Mouse (Mus musculus) megakaryocyte, embryonic 14.5 days (primary cell): ENCODE results near the gene Tspan11. TPM values are rescaled to one million over a fixed set of nuclear protein-coding genes. Genes with fewer than 3 reads are reported as not detected.
A peak's percentile ranks its signal among the peaks of the same experiment; 100 is the strongest.

Experiments
- H3K27me3 ChIP-seq: replicated peaks from 2 replicates; pipeline ENCODE3; 2012; ENCODE audit warnings: inconsistent platforms
- H3K36me3 ChIP-seq: replicated peaks from 2 replicates; pipeline ENCODE3; 2012; ENCODE audit warnings: low read length, inconsistent platforms, mixed read lengths
- H3K4me1 ChIP-seq: 2 replicates; pipeline ENCODE4 v1.6.1; 2012; ENCODE audit warnings: inconsistent platforms
- H3K4me3 ChIP-seq: replicated peaks from 2 replicates; pipeline ENCODE3; 2012; ENCODE audit warnings: moderate library complexity, mild to moderate bottlenecking, inconsistent platforms
- H3K9me3 ChIP-seq: 2 replicates; pipeline ENCODE4 v1.6.1; 2012; ENCODE audit warnings: inconsistent platforms
- FLI1 ChIP-seq: IDR thresholded peaks from 2 replicates; pipeline ENCODE4 v1.6.1; 2012; ENCODE audit warnings: low read length, inconsistent platforms, mixed read lengths
- GATA1 ChIP-seq: IDR thresholded peaks from 3 replicates; pipeline ENCODE4 v1.6.1; 2012; ENCODE audit warnings: mixed read lengths, low read length, inconsistent platforms, borderline replicate concordance
- polyA plus RNA-seq: library from polyadenylated mRNA; stranded (reverse); fragments of >175 nt; gene quantifications from 2 replicates; pipeline ENCODE4 v1.2.3, GENCODE M21; 2012; ENCODE audit warnings: low replicate concordance; ENCODE audit not compliant: insufficient read depth

The Tspan11 gene
- polyA plus RNA-seq, 1 experiment = not detected

DNA sequence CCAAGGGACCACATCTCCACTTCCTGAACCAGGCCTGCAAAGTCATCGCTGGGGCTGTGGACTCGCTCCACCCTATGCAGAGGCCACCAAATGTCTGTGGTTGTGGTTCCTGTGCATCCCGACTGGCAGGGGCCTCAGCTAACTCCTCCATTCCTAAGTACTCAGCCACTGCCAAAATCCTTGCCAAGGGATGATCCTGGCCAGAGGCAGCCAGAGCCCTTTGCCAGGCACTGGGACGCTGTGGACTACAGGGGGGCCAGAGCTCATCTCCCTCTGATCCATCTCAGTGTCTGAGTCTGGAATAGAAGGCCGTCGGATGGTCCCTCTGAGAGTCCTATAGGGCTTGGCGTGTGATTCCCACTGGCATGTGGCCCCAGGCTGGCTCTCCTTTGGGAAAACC lies 62.5 kb downstream of the Tspan11 start:
- Histone ChIP-seq H3K27me3 (peaks cover 85% of the 10 kb centered on the region), H3K9me3 (no peaks in the 10 kb centered on the region), H3K4me1 (peaks cover 24% of the 10 kb centered on the region), H3K36me3 (no peaks in the 10 kb centered on the region), H3K4me3 (no peak overlapping the region)
- TF ChIP-seq GATA1 (no peak), FLI1 (no peak)

DNA sequence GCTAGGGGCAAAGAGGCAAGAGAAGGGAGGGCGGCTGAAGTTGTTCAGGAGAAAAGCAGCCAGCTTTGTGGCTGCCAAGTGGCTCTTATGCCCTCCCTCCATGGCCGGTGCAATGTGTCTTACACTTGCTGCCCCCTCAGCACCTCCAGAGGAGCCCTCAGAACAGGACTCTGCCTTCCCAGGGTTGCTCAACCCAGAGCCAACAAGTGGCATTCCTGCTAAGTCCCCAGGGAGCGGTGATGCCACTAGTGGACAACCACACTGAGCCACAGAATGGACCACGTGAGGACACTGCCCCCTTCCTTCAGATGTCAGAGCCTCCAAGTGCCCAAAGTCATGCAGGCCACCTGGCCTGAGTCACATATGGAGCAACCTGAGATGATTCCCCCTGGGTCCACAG lies 65.7 kb downstream of the Tspan11 start:
- no peak for TF ChIP-seq FLI1
- no peak for TF ChIP-seq GATA1
- Histone ChIP-seq H3K4me1 (peaks cover 24% of the 10 kb centered on the region), H3K27me3 (peaks cover 74% of the 10 kb centered on the region), H3K4me3 (no peak overlapping the region), H3K36me3 (no peaks in the 10 kb centered on the region), H3K9me3 (no peaks in the 10 kb centered on the region)

GRCm38 (mm10) chr6:127956172-127956571 lies 68.8 kb downstream of the Tspan11 start:
- Histone ChIP-seq H3K4me1 (no peaks in the 10 kb centered on the region; the same call in 1 of the 2 replicates), H3K27me3 (peaks cover 47% of the 10 kb centered on the region), H3K9me3 (no peaks in the 10 kb centered on the region), H3K36me3 (peaks cover under 1% of the 10 kb centered on the region), H3K4me3 (no peak overlapping the region)
- TF ChIP-seq GATA1 (no peak), FLI1 (no peak)

- Histone ChIP-seq H3K9me3 (no peaks in the 10 kb centered on the region), H3K4me3 (no peak overlapping the region), H3K27me3 (peaks cover 27% of the 10 kb centered on the region), H3K36me3 (peaks cover 41% of the 10 kb centered on the region), H3K4me1 (peaks cover 8% of the 10 kb centered on the region; the same call in 1 of the 2 replicates)
- TF ChIP-seq GATA1 (no peak), FLI1 (no peak)
Measured at GRCm38 (mm10) chr6:127960203-127960602, 72.8 kb downstream of the Tspan11 start.

- Histone ChIP-seq H3K36me3 (peaks cover 87% of the 10 kb centered on the region), H3K27me3 (peaks cover 19% of the 10 kb centered on the region), H3K9me3 (no peaks in the 10 kb centered on the region), H3K4me1 (peaks cover 16% of the 10 kb centered on the region; the same call in 1 of the 2 replicates), H3K4me3 (no peak overlapping the region)
- TF ChIP-seq FLI1 (no peak), GATA1 (no peak)
Measured at GRCm38 (mm10) chr6:127965497-127965896, 78.1 kb downstream of the Tspan11 start.

GRCm38 (mm10) chr6:127969709-127970108 lies 82.3 kb downstream of the Tspan11 start:
- Histone ChIP-seq H3K36me3 (peaks cover 76% of the 10 kb centered on the region), H3K27me3 (peaks cover 9% of the 10 kb centered on the region), H3K4me1 (peaks cover 22% of the 10 kb centered on the region; the same call in 1 of the 2 replicates), H3K9me3 (no peaks in the 10 kb centered on the region), H3K4me3 (peak overlapping the region; percentile 17)
- TF ChIP-seq FLI1 = no peak

DNA sequence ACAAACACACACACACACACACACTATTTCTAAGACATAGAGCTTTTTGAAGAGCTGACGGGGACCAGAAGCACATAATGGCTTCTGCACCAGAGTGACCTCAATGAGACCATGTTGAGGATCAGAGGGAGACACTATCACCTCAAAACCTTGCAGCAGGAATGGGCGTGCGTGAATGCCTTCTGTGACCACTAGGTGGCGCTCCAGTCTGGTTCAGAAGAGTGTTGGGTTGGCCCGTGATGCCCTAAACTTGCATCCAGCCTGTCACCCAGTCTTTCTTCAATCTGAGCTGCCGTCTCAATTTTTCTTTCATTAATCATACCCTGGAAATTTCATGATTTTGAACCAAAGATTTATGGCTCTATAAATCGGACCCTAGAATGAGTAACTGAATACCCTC lies 82.7 kb downstream of the Tspan11 start:
- TF ChIP-seq FLI1 (no peak), GATA1 (no peak)
- Histone ChIP-seq H3K36me3 (peaks cover 76% of the 10 kb centered on the region), H3K4me1 (peaks cover 26% of the 10 kb centered on the region; the same call in 1 of the 2 replicates), H3K9me3 (no peaks in the 10 kb centered on the region), H3K4me3 (no peak overlapping the region), H3K27me3 (peaks cover 10% of the 10 kb centered on the region)

GRCm38 (mm10) chr6:127970848-127971247 lies 83.5 kb downstream of the Tspan11 start:
- no peak overlapping the region for H3K4me3 ChIP-seq
- no peaks in the 10 kb centered on the region for H3K9me3 ChIP-seq
- TF ChIP-seq FLI1 (no peak), GATA1 (no peak)
- peaks cover 76% of the 10 kb centered on the region for H3K36me3 ChIP-seq
- peaks cover 29% of the 10 kb centered on the region; the same call in 1 of the 2 replicates for H3K4me1 ChIP-seq
- H3K27me3 ChIP-seq = peaks cover 13% of the 10 kb centered on the region

GRCm38 (mm10) chr6:127971931-127972330 lies 84.5 kb downstream of the Tspan11 start:
- peaks cover 16% of the 10 kb centered on the region for H3K27me3 ChIP-seq
- peaks cover 38% of the 10 kb centered on the region for H3K4me1 ChIP-seq
- peaks cover 75% of the 10 kb centered on the region for H3K36me3 ChIP-seq
- H3K4me3 ChIP-seq = no peak overlapping the region
- no peaks in the 10 kb centered on the region for H3K9me3 ChIP-seq
- no peak for TF ChIP-seq FLI1
- no peak for TF ChIP-seq GATA1

GRCm38 (mm10) chr6:127973553-127973952 lies 86.2 kb downstream of the Tspan11 start:
- no peak overlapping the region for H3K4me3 ChIP-seq
- H3K27me3 ChIP-seq = peaks cover 16% of the 10 kb centered on the region
- H3K9me3 ChIP-seq = no peaks in the 10 kb centered on the region
- no peak for TF ChIP-seq FLI1
- TF ChIP-seq GATA1 = no peak
- H3K36me3 ChIP-seq = peaks cover 71% of the 10 kb centered on the region
- H3K4me1 ChIP-seq = peaks cover 52% of the 10 kb centered on the region

GRCm38 (mm10) chr6:127974000-127974399 lies 86.6 kb downstream of the Tspan11 start:
- Histone ChIP-seq H3K36me3 (peaks cover 71% of the 10 kb centered on the region), H3K27me3 (peaks cover 19% of the 10 kb centered on the region), H3K4me3 (no peak overlapping the region), H3K4me1 (peaks cover 56% of the 10 kb centered on the region), H3K9me3 (no peaks in the 10 kb centered on the region)
- no peak for TF ChIP-seq FLI1
- no peak for TF ChIP-seq GATA1
